In genomic region chr8:111418601-111419000, GRCm38 (mm10) we compare ENCODE assay signal across 10 mouse cellular contexts. TPM values are rescaled to one million over a fixed set of nuclear protein-coding genes. Genes with fewer than 3 reads are reported as not detected.
A peak's percentile ranks its signal among the peaks of the same experiment; 100 is the strongest.
DNase-seq lines count a peak whose midpoint lies in the region; ATAC-seq and TF ChIP-seq lines count a peak whose summit lies in the region.
"Had no signal": no experiment of that assay in that cellular context is flagged by ENCODE, and none has a peak within 500 bp of the region (broad histone marks: within the 10 kb centered on the region; RNA-seq: fewer than 3 reads in every experiment).

No protein-coding gene starts in this region.

- DNase-seq in heart, postnatal 10 days: peak; percentile 24 to 53
- DNase-seq in 3134 (ENCODE audit: extremely low read depth, insufficient read length, low spot score): peak; percentile 37
- DNase-seq in CH12.LX (ENCODE audit: extremely low read depth): peak; percentile 50
- peak; percentile 62 for DNase-seq in cerebellum, adult 9-10 months
- DNase-seq in kidney, postnatal 0 days (ENCODE audit: low spot score): peak; percentile 67
- no peak for DNase-seq in left cerebral cortex, postnatal 36 days (ENCODE audit: low spot score in 2 of 2)

- TF ChIP-seq POLR2A in CH12.LX (IDR thresholded peaks at IDR 0.05; ENCODE audit: low read depth, low read length): no peak
- no peak for TF ChIP-seq POLR2A in small intestine, adult 2 months (IDR thresholded peaks at IDR 0.05; ENCODE audit: low read depth, low read length)

- 36% methylated on average over 9 of the region's 9 CpGs for WGBS in heart, embryonic 11.5 days (ENCODE audit: insufficient replicate concordance)
- whole genome bisulfite sequencing in kidney, postnatal 0 days: 25% methylated on average over 9 of the region's 9 CpGs
- 22% methylated on average over 9 of the region's 9 CpGs for WGBS in small intestine, adult 2 months

- TF ChIP-seq RAD21 in CH12.LX (IDR thresholded peaks at IDR 0.05; ENCODE audit: low read depth, low read length): peak; percentile 36

- dilution Hi-C loops in CH12.LX (cut with MboI; ENCODE audit: extremely low pct_ligation_motif_present, extremely low pct_unique_long_range_greater_than_20kb, low sequenced_read_pairs): no loop called here

- H3K4me1 ChIP-seq in heart, embryonic 11.5 days (ENCODE audit: control insufficient read depth, insufficient read depth, low read length): no peaks in the 10 kb centered on the region
- H3K4me1 ChIP-seq in CH12.LX (ENCODE audit: control insufficient read depth in 1 of 2, insufficient read depth in 2 of 2): peaks cover 15% of the 10 kb centered on the region in 2 experiments
- H3K4me1 ChIP-seq in kidney, postnatal 0 days (replicated peaks; ENCODE audit: insufficient read depth, low read length): no peaks in the 10 kb centered on the region
- no peaks in the 10 kb centered on the region for H3K4me1 ChIP-seq in small intestine, adult 2 months (ENCODE audit: control insufficient read depth, insufficient read depth, insufficient read length, low read length)
- H3K4me1 ChIP-seq: embryonic facial prominence, embryonic 13.5 days had no signal

- H3K4me2 ChIP-seq in heart, embryonic 11.5 days: no peak overlapping the region
- no peak overlapping the region for H3K4me2 ChIP-seq in CH12.LX (ENCODE audit: insufficient read depth, low read depth, poor library complexity, severe bottlenecking)
- H3K4me2 ChIP-seq in kidney, postnatal 0 days (ENCODE audit: low read length): no peak overlapping the region
- H3K4me2 ChIP-seq: embryonic facial prominence, embryonic 13.5 days had no signal

- no peaks in the 10 kb centered on the region for H3K9me3 ChIP-seq in heart, embryonic 11.5 days (replicated peaks; ENCODE audit: control insufficient read depth, low read length)
- H3K9me3 ChIP-seq in CH12.LX (replicated peaks; ENCODE audit: low read length): no peaks in the 10 kb centered on the region
- H3K9me3 ChIP-seq in kidney, postnatal 0 days (replicated peaks; ENCODE audit: low read length): no peaks in the 10 kb centered on the region
- H3K9me3 ChIP-seq: embryonic facial prominence, embryonic 13.5 days had no signal

- H3K27me3 ChIP-seq in heart, embryonic 11.5 days (ENCODE audit: control insufficient read depth, insufficient read depth, low read length): peaks cover 4% of the 10 kb centered on the region; the same call in 1 of the 2 replicates
- H3K27me3 ChIP-seq in CH12.LX (replicated peaks): peaks cover 78% of the 10 kb centered on the region
- no peaks in the 10 kb centered on the region; the same call in 1 of the 2 replicates for H3K27me3 ChIP-seq in kidney, postnatal 0 days (ENCODE audit: insufficient read depth, low read length)
- H3K27me3 ChIP-seq in small intestine, adult 2 months (ENCODE audit: control insufficient read depth, insufficient read depth, low read length): no peaks in the 10 kb centered on the region; the same call in 1 of the 2 replicates

- no peaks in the 10 kb centered on the region for H3K36me3 ChIP-seq in heart, embryonic 11.5 days (ENCODE audit: control insufficient read depth, insufficient read depth, low read length)
- H3K36me3 ChIP-seq in CH12.LX (replicated peaks in 1 of 2; ENCODE audit: control insufficient read depth in 1 of 2, insufficient read depth in 1 of 2, low read length in 1 of 2): no peaks in the 10 kb centered on the region
- H3K36me3 ChIP-seq in kidney, postnatal 0 days (ENCODE audit: insufficient read depth, low read length): no peaks in the 10 kb centered on the region
- H3K36me3 ChIP-seq in small intestine, adult 2 months (ENCODE audit: control insufficient read depth, insufficient read depth, low read length): no peaks in the 10 kb centered on the region
- H3K36me3 ChIP-seq: embryonic facial prominence, embryonic 13.5 days had no signal

- no peaks in the 10 kb centered on the region for H3K79me2 ChIP-seq in CH12.LX (replicated peaks; ENCODE audit: control insufficient read depth, extremely low read depth, insufficient read depth, poor library complexity, severe bottlenecking)

- no peak overlapping the region for H3K4me3 ChIP-seq in heart, embryonic 11.5 days (ENCODE audit: low read depth, low read length)
- no peak overlapping the region for H3K4me3 ChIP-seq in CH12.LX (replicated peaks in 1 of 3; ENCODE audit: low read depth in 2 of 3, low read length in 2 of 3, poor library complexity in 1 of 3)
- H3K4me3 ChIP-seq in kidney, postnatal 0 days (replicated peaks; ENCODE audit: low read depth, low read length): no peak overlapping the region
- no peak overlapping the region for H3K4me3 ChIP-seq in small intestine, adult 2 months (ENCODE audit: low read depth, low read length)
- H3K4me3 ChIP-seq: embryonic facial prominence, embryonic 13.5 days had no signal

- TF ChIP-seq CTCF in CH12.LX (conservative IDR thresholded peaks at IDR 0.05 in 1 of 2, IDR thresholded peaks at IDR 0.05 in 1 of 2; ENCODE audit: low read depth in 2 of 2, low read length in 2 of 2): peak; percentile 38 to 72; a peak in 3 of 4 replicates
- TF ChIP-seq CTCF in kidney, postnatal 0 days (IDR thresholded peaks at IDR 0.05; ENCODE audit: low read depth): peak; percentile 78
- TF ChIP-seq CTCF in small intestine, adult 2 months (IDR thresholded peaks at IDR 0.05; ENCODE audit: extremely low read depth, insufficient read length, insufficient replicate concordance, low read depth, low read length): peak; percentile 69; the same call in 1 of the 2 replicates

- no peak overlapping the region for H3K27ac ChIP-seq in heart, embryonic 11.5 days (ENCODE audit: low read depth, low read length)
- H3K27ac ChIP-seq in CH12.LX (ENCODE audit: insufficient read depth, low read depth): no peak overlapping the region
- H3K27ac ChIP-seq in kidney, postnatal 0 days: no peak overlapping the region
- no peak overlapping the region for H3K27ac ChIP-seq in small intestine, adult 2 months (ENCODE audit: insufficient read depth, low read depth, low read length)
- H3K27ac ChIP-seq: embryonic facial prominence, embryonic 13.5 days had no signal

- no peak overlapping the region for H3K9ac ChIP-seq in heart, embryonic 11.5 days (ENCODE audit: low read depth, low read length)
- no peak overlapping the region for H3K9ac ChIP-seq in CH12.LX (ENCODE audit: insufficient read depth, low read depth)
- H3K9ac ChIP-seq in kidney, postnatal 0 days (ENCODE audit: low read depth, low read length): no peak overlapping the region
- H3K9ac ChIP-seq: embryonic facial prominence, embryonic 13.5 days had no signal

- ATAC-seq in heart, embryonic 11.5 days (replicated peaks; ENCODE audit: insufficient number of reproducible peaks, low FRiP score, low TSS enrichment): no peak
- ATAC-seq in kidney, postnatal 0 days (replicated peaks; ENCODE audit: low FRiP score, low read depth): no peak

- TF ChIP-seq EP300 in CH12.LX (IDR thresholded peaks at IDR 0.05; ENCODE audit: low read length): no peak

- intact Hi-C loops in heart, postnatal 10 days (cut with DNase I): loop anchor here (1.0 to 2.0 kb wide), 2 partner anchors 21 to 244 kb away; no protein-coding TSS in a partner anchor
- intact Hi-C loops in left cerebral cortex, postnatal 36 days (cut with DNase I): no loop called here

- in situ Hi-C loops in CH12.LX (cut with MboI; ENCODE audit: low pct_ligation_motif_present, low pct_unique_long_range_greater_than_20kb, low sequenced_read_pairs): no loop called here

TF ChIP-seq in CH12.LX, 34 proteins besides CTCF, POLR2A, EP300 and RAD21:
- TF ChIP-seq SMC3 (IDR thresholded peaks at IDR 0.05; ENCODE audit: low read depth, low read length) (peak; percentile 68), ZNF384 (IDR thresholded peaks at IDR 0.05; ENCODE audit: low read depth, low read length) (peak; percentile 2), JUND (conservative IDR thresholded peaks at IDR 0.05; ENCODE audit: low read depth, low read length) (no peak)

RNA-seq across cellular contexts. Expression of gene Fa2h, which starts 25.0 kb away (rescaled TPM):
- total RNA-seq in heart, postnatal 10 days (2021): under 1 TPM; 0.22 to 0.31 TPM
- 0.07 TPM in 1 of 2 replicates, not detected in the other for polyA plus RNA-seq in heart, embryonic 11.5 days (2014; fragmentation: Nextera tagmentation; extraction: Ambion mirVana)
- total RNA-seq in CH12.LX (2012; rRNA removed) (0.04 and 0.08 TPM in 2 replicates), CH12.LX (2014; rRNA removed) (not detected in 2 replicates)
- polyA plus RNA-seq in CH12.LX (2012; ENCODE audit: insufficient read length, low read depth): not detected in 2 replicates
- polyA plus RNA-seq in kidney, postnatal 0 days (2015; fragmentation: Nextera tagmentation; extraction: Ambion mirVana): 5.0 and 5.4 TPM in 2 replicates
- 0.19 and 2.2 TPM in 2 replicates for polyA plus RNA-seq in small intestine, adult 2 months (2012; rRNA removed)
- total RNA-seq in left cerebral cortex, postnatal 36 days (2021): 10 to 100 TPM; 20.4 to 31.0 TPM
- polyA plus RNA-seq: limb, embryonic 14.5 days had no signal

Comparison
In these comparisons a context has a peak if more than half of its experiments do, and no peak if none do; other contexts are left out.
1. DNase-seq: peak in heart, postnatal 10 days (2 of 2), 3134 (single experiment), CH12.LX (single experiment), cerebellum, adult 9-10 months (single experiment) and kidney, postnatal 0 days (single experiment); none in left cerebral cortex, postnatal 36 days (0 of 2).
2. Peak in every context shown above with its lines, with median percentiles within 50 percentile points of each other: CTCF ChIP-seq.